Mouse (Mus musculus) T-helper 2 cell (primary cell): ENCODE measurements around the gene Pde5a.

Source experiments
- in situ Hi-C: fragments of 300-600 bp; cut with MboI, MseI; formaldehyde crosslinking; loops from one replicate; pipeline ENCODE4 v1.15.1; 2025; ENCODE audit warnings: high pct_unique_total_duplicates

Gene Pde5a

DNA sequence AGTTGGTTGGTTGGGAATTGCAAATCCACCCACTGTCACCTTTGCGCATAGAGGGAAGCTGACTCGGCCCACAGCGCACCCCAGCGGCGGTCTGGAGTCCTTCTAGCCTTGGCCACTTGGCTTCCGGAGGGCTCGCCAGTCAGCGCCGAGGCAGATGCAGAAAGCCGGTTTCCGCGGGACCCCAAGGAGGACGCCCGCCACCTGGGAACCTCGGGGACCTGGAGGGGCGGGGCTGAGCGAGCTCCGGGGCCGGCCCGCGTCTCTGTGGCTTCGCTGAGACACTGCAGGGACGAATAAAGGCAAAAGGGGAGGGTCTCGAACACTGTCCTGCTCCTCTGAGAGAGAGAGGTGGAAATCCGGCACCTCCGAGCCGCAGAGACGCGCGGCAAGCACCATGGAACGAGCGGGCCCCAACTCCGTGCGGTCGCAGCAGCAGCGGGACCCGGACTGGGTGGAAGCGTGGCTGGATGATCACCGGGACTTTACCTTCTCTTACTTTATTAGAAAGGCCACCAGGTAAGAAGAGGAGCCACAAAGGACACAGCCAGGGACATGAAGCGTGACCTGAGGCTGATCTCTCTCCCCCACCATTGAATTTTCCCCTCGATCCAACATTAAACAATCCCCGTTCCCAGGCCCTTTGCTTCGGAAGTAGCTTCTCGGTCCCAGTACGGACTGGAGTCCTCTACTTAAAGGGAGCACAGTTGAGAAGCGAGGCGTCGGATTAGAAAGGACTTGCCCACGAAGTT lies at the start of gene Pde5a:
Gene Pde5a (plus strand): TSS at position 96 of the 749 bp plus-strand sequence.
- in situ Hi-C loops = loop anchor here (10.0 kb wide), 1 partner anchor 196 kb away; the partner anchor contains the start of gene 1810037I17Rik

GRCm38 (mm10) chr3:122680851-122681250 lies 47.9 kb upstream of the Pde5a start:
- in situ Hi-C loops = no loop called here

GRCm38 (mm10) chr3:122682352-122682751 lies 46.4 kb upstream of the Pde5a start:
- in situ Hi-C loops = no loop called here

DNA sequence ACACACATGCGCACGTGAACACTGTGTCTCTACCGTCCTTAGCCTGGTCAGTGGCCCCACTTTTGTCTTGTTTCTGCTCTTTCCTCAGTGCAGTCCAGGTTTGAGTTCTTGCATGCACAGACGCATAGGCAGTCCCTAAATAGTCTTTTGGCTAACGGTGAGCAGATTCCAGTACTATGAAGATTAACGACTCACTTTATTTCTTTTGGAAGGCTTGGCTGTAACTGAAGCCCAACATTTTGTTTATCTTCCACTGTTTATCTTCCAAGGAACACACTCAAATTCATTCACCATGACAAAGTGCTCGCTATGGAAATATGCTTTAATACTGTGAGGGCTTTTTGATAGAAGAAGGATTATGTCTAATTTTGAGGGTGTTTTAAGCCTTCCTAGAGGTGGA lies 43.9 kb upstream of the Pde5a start:
- in situ Hi-C loops = no loop called here

- in situ Hi-C loops = no loop called here
Measured at GRCm38 (mm10) chr3:122693039-122693438, 35.7 kb upstream of the Pde5a start.

DNA sequence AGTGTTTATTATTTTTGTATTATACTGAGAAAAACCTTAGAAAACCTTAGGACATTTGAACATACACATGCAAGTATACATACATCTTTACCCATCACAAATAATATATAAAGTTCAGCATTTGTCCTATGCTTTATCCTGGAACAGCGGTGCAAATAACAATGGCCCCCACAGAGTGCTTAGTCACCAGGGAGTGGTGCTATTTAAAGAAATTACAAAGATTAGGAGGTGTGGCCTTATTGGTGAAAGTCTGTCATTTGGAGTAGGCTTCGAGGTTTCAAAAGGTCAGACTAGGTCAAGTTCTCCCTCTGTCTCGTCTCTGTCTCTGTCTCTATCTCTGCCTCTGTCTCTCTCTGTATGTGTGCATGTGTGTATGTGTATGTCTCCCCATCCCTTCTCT lies 32.9 kb upstream of the Pde5a start:
- in situ Hi-C loops = no loop called here

GRCm38 (mm10) chr3:122696672-122697071 lies 32.1 kb upstream of the Pde5a start:
- in situ Hi-C loops = no loop called here

GRCm38 (mm10) chr3:122704209-122704608 lies 24.5 kb upstream of the Pde5a start:
- in situ Hi-C loops = no loop called here

GRCm38 (mm10) chr3:122705246-122705645 lies 23.5 kb upstream of the Pde5a start:
- in situ Hi-C loops = no loop called here

GRCm38 (mm10) chr3:122708485-122708884 lies 20.3 kb upstream of the Pde5a start:
- in situ Hi-C loops = no loop called here

DNA sequence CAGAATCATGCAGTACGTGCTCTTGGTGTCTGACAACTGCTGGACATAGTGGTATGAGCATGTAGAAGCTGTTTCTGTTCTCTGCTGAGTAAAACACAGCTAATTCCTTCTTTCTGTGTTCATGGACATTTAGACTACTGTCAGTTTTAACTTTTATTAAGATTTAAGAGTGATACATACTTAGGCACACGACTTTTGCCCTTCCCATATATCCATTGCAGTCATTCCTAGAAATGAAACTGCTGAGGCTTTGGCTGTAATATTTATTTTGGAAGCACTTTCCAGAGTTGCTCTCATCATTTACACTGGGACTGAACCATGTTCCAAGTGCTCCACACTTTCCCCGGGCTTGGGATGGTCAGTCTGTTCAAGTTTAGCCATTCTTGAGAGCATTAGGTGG lies 18.6 kb upstream of the Pde5a start:
- in situ Hi-C loops = no loop called here

- in situ Hi-C loops = no loop called here
Measured at GRCm38 (mm10) chr3:122718631-122719030, 10.1 kb upstream of the Pde5a start.

DNA sequence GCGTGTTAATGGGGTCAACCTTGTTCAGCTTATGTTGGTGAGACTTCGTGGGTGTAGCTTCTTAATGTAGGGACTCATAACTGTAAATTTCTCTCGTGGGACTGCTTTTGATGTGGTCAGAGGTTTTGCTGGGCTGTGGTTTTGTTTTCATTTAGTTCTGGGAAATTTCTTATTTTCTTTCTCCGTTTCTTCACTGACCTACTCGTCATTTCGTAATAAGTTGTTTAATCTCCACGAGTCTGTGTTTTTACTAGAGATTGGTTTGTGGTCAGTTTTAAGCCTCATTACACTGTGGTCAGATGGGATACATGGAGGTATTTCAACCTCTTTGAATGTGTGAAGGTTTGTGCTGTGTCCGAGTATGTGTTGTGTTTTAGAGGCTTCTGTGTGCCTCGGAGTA lies 7.2 kb upstream of the Pde5a start:
- in situ Hi-C loops = loop anchor here (10.0 kb wide), 1 partner anchor 203 kb away; the partner anchor contains the start of gene 1810037I17Rik

DNA sequence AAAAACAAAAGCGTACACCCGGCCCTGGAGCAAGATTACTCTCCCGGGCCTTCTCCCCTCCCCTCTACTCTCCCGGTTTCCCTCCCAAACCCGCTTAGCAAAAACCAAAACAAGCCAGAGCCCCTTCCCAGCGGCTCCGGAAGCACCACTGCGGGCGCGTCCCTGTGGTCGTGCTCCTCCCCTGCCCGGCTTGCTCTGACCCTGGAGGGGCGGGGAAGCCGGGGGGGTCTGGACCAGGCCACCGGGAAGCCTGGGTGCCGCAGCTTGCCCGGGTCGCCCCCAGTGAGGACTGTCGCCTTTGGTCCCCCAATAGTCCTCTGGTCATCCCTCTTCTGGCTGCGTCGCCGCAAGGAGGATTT lies 833 bp downstream of the Pde5a start:
- in situ Hi-C loops = loop anchor here (10.0 kb wide), 1 partner anchor 195 kb away; the partner anchor contains the start of gene 1810037I17Rik

- in situ Hi-C loops = loop anchor here (10.0 kb wide), 1 partner anchor 195 kb away; the partner anchor contains the start of gene 1810037I17Rik
Measured at GRCm38 (mm10) chr3:122729960-122730740, 1.4 kb downstream of the Pde5a start.

GRCm38 (mm10) chr3:122730741-122731235 lies 2.0 kb downstream of the Pde5a start:
- in situ Hi-C loops = no loop called here

DNA sequence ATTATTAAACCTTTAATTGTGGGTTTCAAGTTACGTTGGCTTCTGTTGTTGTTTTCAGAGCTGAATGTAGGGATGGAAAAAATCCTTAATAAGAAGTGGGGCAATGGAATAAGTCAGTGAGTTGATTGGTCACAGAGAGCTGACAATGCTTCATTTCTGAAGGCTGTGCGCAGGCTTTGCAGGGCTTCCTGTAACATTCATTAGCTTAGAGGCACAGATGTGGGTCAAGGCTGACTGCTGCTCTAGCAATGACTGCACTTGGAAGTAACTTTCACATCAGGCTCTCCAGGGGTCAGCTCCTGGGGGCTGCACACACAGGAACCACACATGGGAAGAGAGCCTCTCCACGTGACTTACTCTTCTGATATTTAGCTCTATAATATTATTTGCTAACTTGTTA lies 5.1 kb downstream of the Pde5a start:
- in situ Hi-C loops = no loop called here

GRCm38 (mm10) chr3:122734329-122734728 lies 5.6 kb downstream of the Pde5a start:
- in situ Hi-C loops = no loop called here

DNA sequence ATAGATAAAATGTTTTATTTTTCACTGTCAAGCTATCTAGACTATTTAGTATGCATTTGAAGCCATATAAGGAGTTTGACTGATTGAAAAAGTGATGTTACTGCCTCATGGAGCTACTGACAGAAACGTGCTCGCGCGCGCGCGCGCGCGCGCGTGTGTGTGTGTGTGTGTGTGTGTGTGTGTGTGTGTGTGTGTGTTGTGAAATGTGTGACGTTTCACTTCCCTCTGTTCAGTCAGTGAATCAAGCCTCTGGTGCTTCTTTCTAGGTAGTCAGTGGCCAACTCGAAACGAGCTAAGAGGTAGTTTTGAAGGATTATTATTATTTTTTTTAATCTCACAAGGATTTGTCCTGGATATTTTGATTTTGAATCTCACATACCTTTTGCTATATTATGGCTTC lies 10.7 kb downstream of the Pde5a start:
- in situ Hi-C loops = no loop called here

DNA sequence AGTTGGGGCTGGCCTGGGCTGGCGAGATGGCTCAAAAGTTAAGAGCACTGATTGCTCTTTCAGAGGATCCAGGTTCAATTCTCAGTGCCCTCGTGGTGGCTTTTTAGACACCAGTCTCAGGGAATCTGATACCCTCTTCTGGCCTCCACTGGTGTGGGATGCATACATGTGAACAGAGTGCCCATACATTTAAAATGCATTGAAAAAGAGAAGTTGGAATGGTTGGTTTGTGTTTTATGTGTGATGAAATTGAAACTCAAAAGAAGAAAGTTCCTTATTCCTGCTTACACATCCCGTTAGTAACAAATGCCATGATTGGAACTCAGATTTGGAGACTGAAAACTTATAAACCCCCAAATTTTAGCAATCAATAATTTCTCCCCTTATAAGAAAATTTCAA lies 15.5 kb downstream of the Pde5a start:
- in situ Hi-C loops = loop anchor here (5.0 kb wide), 1 partner anchor 92 kb away; no protein-coding TSS in a partner anchor

DNA sequence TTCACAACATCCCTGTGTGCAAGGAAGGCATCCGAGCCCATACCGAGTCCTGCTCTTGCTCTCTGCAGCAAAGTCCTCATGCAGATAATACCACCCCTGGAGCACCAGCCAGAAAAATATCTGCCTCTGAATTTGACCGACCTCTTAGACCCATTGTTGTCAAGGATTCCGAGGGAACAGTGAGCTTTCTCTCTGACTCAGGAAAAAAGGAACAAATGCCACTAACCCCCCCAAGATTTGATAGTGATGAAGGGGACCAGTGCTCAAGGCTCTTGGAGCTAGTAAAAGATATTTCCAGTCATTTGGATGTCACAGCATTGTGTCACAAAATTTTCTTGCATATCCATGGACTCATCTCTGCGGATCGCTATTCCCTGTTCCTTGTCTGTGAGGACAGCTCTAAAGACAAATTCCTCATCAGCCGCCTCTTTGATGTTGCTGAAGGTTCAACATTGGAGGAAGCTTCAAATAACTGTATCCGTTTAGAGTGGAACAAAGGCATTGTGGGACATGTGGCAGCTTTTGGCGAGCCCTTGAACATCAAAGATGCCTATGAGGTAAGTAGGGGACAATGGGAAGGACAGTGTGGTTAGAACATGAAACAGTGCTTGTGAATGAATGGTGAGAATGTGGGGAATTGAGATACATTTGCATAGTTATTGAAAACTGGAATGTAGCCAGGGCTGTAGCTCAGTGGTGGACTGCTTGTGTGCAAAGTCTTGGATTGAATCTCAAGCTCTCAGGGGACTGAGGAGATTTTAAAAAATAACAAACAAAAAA lies 19.4 kb downstream of the Pde5a start:
- in situ Hi-C loops = no loop called here
